Mouse (Mus musculus): Measurements from ENCODE around the gene Psg29. TPM values are rescaled to one million over a fixed set of nuclear protein-coding genes. Genes with fewer than 3 reads are reported as not detected.

Gene Psg29
- polyA plus RNA-seq (2016; fragmentation: Nextera tagmentation; extraction: Ambion mirVana): not detected in 2 replicates

- H3K9me3 ChIP-seq: peaks cover 66% of the 10 kb centered on the region
Observed at GRCm38 (mm10) chr7:17203177-17203576, at the start of gene Psg29. Gene Psg29, plus strand, starts transcription at chr7:17203477.

GRCm38 (mm10) chr7:17155634-17156033 is 47.6 kb upstream of the Psg29 start:
- no peak for ATAC-seq (ENCODE audit: low FRiP score, low read depth)
- H3K9me3 ChIP-seq: peaks cover 62% of the 10 kb centered on the region
- no peak overlapping the region for H3K9ac ChIP-seq
- no peak overlapping the region for H3K4me3 ChIP-seq
- 44% methylated on average over 2 of the region's 2 CpGs for WGBS
- no peak overlapping the region for H3K4me2 ChIP-seq (replicated peaks)
- no peaks in the 10 kb centered on the region for H3K27me3 ChIP-seq (replicated peaks)
- H3K4me1 ChIP-seq: no peaks in the 10 kb centered on the region
- no peak overlapping the region for H3K27ac ChIP-seq
- H3K36me3 ChIP-seq: no peaks in the 10 kb centered on the region

More at GRCm38 (mm10) chr7:17203177-17203576, at the start of gene Psg29:
- no peak for ATAC-seq (ENCODE audit: low FRiP score, low read depth)
- Histone ChIP-seq H3K4me2 (replicated peaks) (no peak within 1 kb of the TSS), H3K27me3 (replicated peaks) (no peaks in the 10 kb centered on the region), H3K4me3 (no peak within 1 kb of the TSS), H3K9ac (no peak within 1 kb of the TSS), H3K27ac (no peak within 1 kb of the TSS), H3K4me1 (no peaks in the 10 kb centered on the region), H3K36me3 (no peaks in the 10 kb centered on the region)

- Histone ChIP-seq H3K27ac (no peak overlapping the region), H3K27me3 (replicated peaks) (no peaks in the 10 kb centered on the region), H3K36me3 (no peaks in the 10 kb centered on the region), H3K4me3 (no peak overlapping the region), H3K9ac (no peak overlapping the region), H3K9me3 (peaks cover 56% of the 10 kb centered on the region), H3K4me2 (replicated peaks) (no peak overlapping the region), H3K4me1 (no peaks in the 10 kb centered on the region)
- 73% methylated on average over 3 of the region's 3 CpGs for WGBS
- no peak for ATAC-seq (ENCODE audit: low FRiP score, low read depth)
Observed at GRCm38 (mm10) chr7:17156885-17157677, 46.2 kb upstream of the Psg29 start.

GRCm38 (mm10) chr7:17159011-17159410 is 44.3 kb upstream of the Psg29 start:
- Histone ChIP-seq H3K4me2 (replicated peaks) (no peak overlapping the region), H3K27me3 (replicated peaks) (no peaks in the 10 kb centered on the region), H3K36me3 (no peaks in the 10 kb centered on the region), H3K27ac (no peak overlapping the region), H3K4me1 (no peaks in the 10 kb centered on the region), H3K9me3 (peaks cover 61% of the 10 kb centered on the region), H3K9ac (no peak overlapping the region), H3K4me3 (no peak overlapping the region)
- ATAC-seq (ENCODE audit: low FRiP score, low read depth): no peak
- 80% methylated on average over 7 of the region's 7 CpGs for WGBS

GRCm38 (mm10) chr7:17171827-17172226 is 31.4 kb upstream of the Psg29 start:
- no peaks in the 10 kb centered on the region for H3K4me1 ChIP-seq
- no peak overlapping the region for H3K4me3 ChIP-seq
- no peak overlapping the region for H3K9ac ChIP-seq
- H3K27ac ChIP-seq: no peak overlapping the region
- no peaks in the 10 kb centered on the region for H3K27me3 ChIP-seq (replicated peaks)
- no peak for ATAC-seq (ENCODE audit: low FRiP score, low read depth)
- no peak overlapping the region for H3K4me2 ChIP-seq (replicated peaks)
- H3K9me3 ChIP-seq: peaks cover 24% of the 10 kb centered on the region
- 90% methylated on average over 4 of the region's 4 CpGs for WGBS
- no peaks in the 10 kb centered on the region for H3K36me3 ChIP-seq

GRCm38 (mm10) chr7:17205530-17206184 is 2.4 kb downstream of the Psg29 start:
- 73% methylated on average over 3 of the region's 3 CpGs for WGBS

More at GRCm38 (mm10) chr7:17205530-17206184, 2.4 kb downstream of the Psg29 start:
- no peaks in the 10 kb centered on the region for H3K4me1 ChIP-seq
- no peak overlapping the region for H3K4me2 ChIP-seq (replicated peaks)
- H3K27me3 ChIP-seq (replicated peaks): no peaks in the 10 kb centered on the region
- no peak overlapping the region for H3K9ac ChIP-seq
- no peak for ATAC-seq (ENCODE audit: low FRiP score, low read depth)
- peaks cover 67% of the 10 kb centered on the region for H3K9me3 ChIP-seq
- no peaks in the 10 kb centered on the region for H3K36me3 ChIP-seq
- H3K27ac ChIP-seq: no peak overlapping the region
- H3K4me3 ChIP-seq: no peak overlapping the region

Other genes with a start within 250 kb of the Psg29 start
- 25.6 and 26.2 TPM in 2 replicates for gene Pnmal1, start 243.8 kb upstream of the Psg29 start, polyA plus RNA-seq (2016; fragmentation: Nextera tagmentation; extraction: Ambion mirVana)
- gene Gm42372, start 220.4 kb upstream of the Psg29 start, polyA plus RNA-seq (2016; fragmentation: Nextera tagmentation; extraction: Ambion mirVana): 1.5 and 2.0 TPM in 2 replicates
- gene Ccdc8, start 210.8 kb upstream of the Psg29 start, polyA plus RNA-seq (2016; fragmentation: Nextera tagmentation; extraction: Ambion mirVana): 7.9 and 15.3 TPM in 2 replicates
- gene Ppp5c, start 175.6 kb upstream of the Psg29 start, polyA plus RNA-seq (2016; fragmentation: Nextera tagmentation; extraction: Ambion mirVana): 112 and 113 TPM in 2 replicates
- gene Hif3a, start 141.1 kb upstream of the Psg29 start, polyA plus RNA-seq (2016; fragmentation: Nextera tagmentation; extraction: Ambion mirVana): 5.2 and 5.7 TPM in 2 replicates
- 0.27 and 0.28 TPM in 2 replicates for gene Psg16, start 129.4 kb upstream of the Psg29 start, polyA plus RNA-seq (2016; fragmentation: Nextera tagmentation; extraction: Ambion mirVana)
- not detected in 2 replicates for gene Ceacam3, start 53.2 kb upstream of the Psg29 start, polyA plus RNA-seq (2016; fragmentation: Nextera tagmentation; extraction: Ambion mirVana)

Data from neural tube, embryonic 12.5 days (tissue).